Mouse (Mus musculus): Measurements from ENCODE around the gene Glyat. TPM values are rescaled to one million over a fixed set of nuclear protein-coding genes. Genes with fewer than 3 reads are reported as not detected.
"Not testable (repeated sequence)": the region's sequence is repeated elsewhere in the genome, so short reads cannot be mapped to it uniquely, and the experiment has no call there.

Glyat gene
- polyA plus RNA-seq, 1 experiment from 2014 or later = not detected

DNA sequence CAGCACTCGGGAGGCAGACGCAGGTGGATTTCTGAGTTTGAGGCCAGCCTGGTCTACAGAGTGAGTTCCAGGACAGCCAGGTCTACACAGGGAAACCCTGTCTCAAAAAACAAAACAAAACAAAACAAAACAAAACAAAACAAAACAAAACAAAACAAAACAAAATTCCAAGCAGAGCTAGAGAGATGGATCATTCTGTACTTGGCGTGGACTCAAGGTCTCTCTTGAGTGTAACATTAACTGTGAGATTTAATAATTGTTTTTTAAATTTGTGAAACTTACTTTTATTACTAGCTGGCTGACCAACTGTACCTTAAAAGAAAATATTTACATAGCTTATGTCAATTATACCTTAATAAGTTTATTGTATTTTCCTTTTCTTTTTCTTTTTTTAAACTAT is 35.5 kb downstream of the Glyat start:
- H3K4me1 ChIP-seq (ENCODE audit: control insufficient read depth, insufficient read depth, low read length); H3K4me2 ChIP-seq (ENCODE audit: low read depth, low read length); H3K27me3 ChIP-seq (ENCODE audit: control insufficient read depth, insufficient read depth, low read length); H3K4me3 ChIP-seq (ENCODE audit: low read depth, low read length); H3K9me3 ChIP-seq (ENCODE audit: control insufficient read depth, low read length); H3K27ac ChIP-seq (ENCODE audit: low read depth, low read length); H3K36me3 ChIP-seq (ENCODE audit: control insufficient read depth, insufficient read depth, low read length); H3K9ac ChIP-seq (replicated peaks; ENCODE audit: low read depth, low read length); ATAC-seq (ENCODE audit: low read depth): not testable (repeated sequence)
- 93% methylated on average over 3 of the region's 3 CpGs for WGBS

DNA sequence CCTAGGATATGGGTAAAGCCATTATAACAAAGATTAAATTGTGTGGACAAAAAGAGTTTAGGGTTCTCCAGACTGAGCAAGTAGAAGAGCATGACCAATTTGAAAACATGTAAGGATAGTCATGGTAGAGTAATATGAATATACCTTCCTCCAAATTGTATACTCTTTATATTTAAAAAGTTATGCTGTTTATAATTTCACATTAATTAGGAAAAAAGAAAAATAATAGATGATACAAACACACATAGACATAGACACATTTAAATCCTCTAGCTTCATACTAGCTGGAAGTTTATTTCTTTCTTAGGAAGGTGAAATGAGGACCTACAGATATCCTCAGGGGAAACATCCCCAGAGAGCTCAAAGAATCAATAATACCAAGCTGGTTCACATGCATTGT is 37.0 kb downstream of the Glyat start, which contains the start of gene Olfr1442:
Olfr1442 (plus strand) TSS at position 301 of the 400 bp plus-strand sequence.
- Histone ChIP-seq H3K27me3 (ENCODE audit: control insufficient read depth, insufficient read depth, low read length) (no peaks in the 10 kb centered on the region), H3K9me3 (ENCODE audit: control insufficient read depth, low read length) (no peaks in the 10 kb centered on the region), H3K4me3 (ENCODE audit: low read depth, low read length) (no peak within 1 kb of the TSS), H3K27ac (ENCODE audit: low read depth, low read length) (no peak within 1 kb of the TSS), H3K4me2 (ENCODE audit: low read depth, low read length) (no peak within 1 kb of the TSS), H3K4me1 (ENCODE audit: control insufficient read depth, insufficient read depth, low read length) (no peaks in the 10 kb centered on the region), H3K36me3 (ENCODE audit: control insufficient read depth, insufficient read depth, low read length) (no peaks in the 10 kb centered on the region), H3K9ac (replicated peaks; ENCODE audit: low read depth, low read length) (no peak within 1 kb of the TSS)
- ATAC-seq (ENCODE audit: low read depth) = no peak

DNA sequence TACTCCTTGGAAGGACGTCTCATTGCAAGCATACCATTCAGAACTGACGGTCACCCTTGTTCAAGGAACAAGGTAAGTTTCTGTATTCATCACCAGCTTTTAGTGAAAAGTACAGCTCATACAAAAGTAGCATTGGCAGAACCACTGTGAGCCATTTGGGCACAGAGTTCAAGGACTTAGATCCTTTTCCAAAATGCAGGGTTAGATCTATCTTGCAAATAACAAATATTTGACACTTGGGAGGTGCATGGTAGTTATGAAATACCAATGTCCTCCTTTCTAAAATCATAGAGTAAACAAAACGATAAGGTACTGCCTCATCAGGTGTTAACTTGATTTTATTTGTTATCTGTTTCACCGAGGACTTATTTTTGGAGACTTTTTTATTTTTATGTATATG is 37.9 kb downstream of the Glyat start:
- ATAC-seq (ENCODE audit: low read depth) = no peak
- WGBS = 90% methylated on average over 4 of the region's 4 CpGs
- Histone ChIP-seq H3K4me2 (ENCODE audit: low read depth, low read length) (no peak overlapping the region), H3K9ac (replicated peaks; ENCODE audit: low read depth, low read length) (no peak overlapping the region), H3K27me3 (ENCODE audit: control insufficient read depth, insufficient read depth, low read length) (no peaks in the 10 kb centered on the region), H3K4me1 (ENCODE audit: control insufficient read depth, insufficient read depth, low read length) (no peaks in the 10 kb centered on the region), H3K27ac (ENCODE audit: low read depth, low read length) (no peak overlapping the region), H3K4me3 (ENCODE audit: low read depth, low read length) (no peak overlapping the region), H3K36me3 (ENCODE audit: control insufficient read depth, insufficient read depth, low read length) (no peaks in the 10 kb centered on the region), H3K9me3 (ENCODE audit: control insufficient read depth, low read length) (no peaks in the 10 kb centered on the region)

DNA sequence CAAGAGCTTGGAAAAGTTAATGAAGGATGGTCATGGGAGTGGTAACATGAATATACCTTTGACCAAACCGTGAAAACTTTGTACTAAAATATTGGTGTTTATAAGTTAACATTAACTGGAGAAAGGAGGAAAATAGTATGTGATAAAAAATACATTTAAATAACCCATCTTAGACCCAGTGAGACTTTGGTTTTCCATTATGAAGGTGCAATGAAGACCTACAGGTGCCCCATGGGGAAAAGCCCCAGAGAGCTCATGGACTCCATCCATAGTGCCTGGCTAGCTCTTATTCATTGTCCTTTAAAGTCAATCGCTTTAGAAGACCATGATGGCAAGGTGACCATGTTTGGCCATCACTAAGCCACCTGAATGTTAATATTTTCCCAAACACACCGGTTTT is 44.7 kb downstream of the Glyat start, which contains the start of gene Olfr1443:
Olfr1443 (plus strand) TSS at position 301 of the 400 bp plus-strand sequence.
- Histone ChIP-seq H3K9me3 (ENCODE audit: control insufficient read depth, low read length) (no peaks in the 10 kb centered on the region), H3K4me2 (ENCODE audit: low read depth, low read length) (no peak within 1 kb of the TSS), H3K4me3 (ENCODE audit: low read depth, low read length) (no peak within 1 kb of the TSS), H3K27ac (ENCODE audit: low read depth, low read length) (no peak within 1 kb of the TSS), H3K4me1 (ENCODE audit: control insufficient read depth, insufficient read depth, low read length) (no peaks in the 10 kb centered on the region), H3K36me3 (ENCODE audit: control insufficient read depth, insufficient read depth, low read length) (no peaks in the 10 kb centered on the region), H3K9ac (replicated peaks; ENCODE audit: low read depth, low read length) (no peak within 1 kb of the TSS), H3K27me3 (ENCODE audit: control insufficient read depth, insufficient read depth, low read length) (no peaks in the 10 kb centered on the region)
- 74% methylated on average over 3 of the region's 3 CpGs for WGBS
- ATAC-seq (ENCODE audit: low read depth) = no peak

DNA sequence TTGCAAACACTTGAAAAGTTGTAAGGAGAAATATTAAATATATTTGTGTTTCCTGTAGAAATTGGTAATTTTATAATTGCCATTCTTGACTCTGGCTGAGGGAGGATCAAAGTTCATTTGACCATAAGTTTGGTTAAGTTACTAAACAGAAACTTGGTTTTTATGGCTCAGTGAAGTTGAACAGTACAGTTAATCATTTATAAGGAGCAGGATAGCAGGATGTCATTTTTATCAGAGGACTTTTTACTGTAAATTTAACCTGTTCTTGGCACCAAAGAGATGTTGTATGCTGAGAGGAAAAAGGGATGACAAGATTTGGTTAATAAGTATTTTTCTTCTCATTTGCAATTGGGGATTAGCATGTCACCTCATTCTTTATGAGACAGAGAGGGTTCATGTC is 51.5 kb downstream of the Glyat start:
- no peak overlapping the region for H3K4me2 ChIP-seq (ENCODE audit: low read depth, low read length)
- H3K4me3 ChIP-seq (ENCODE audit: low read depth, low read length) = no peak overlapping the region
- ATAC-seq (ENCODE audit: low read depth) = no peak
- no peak overlapping the region for H3K27ac ChIP-seq (ENCODE audit: low read depth, low read length)
- H3K4me1 ChIP-seq (ENCODE audit: control insufficient read depth, insufficient read depth, low read length) = no peaks in the 10 kb centered on the region
- H3K9ac ChIP-seq (replicated peaks; ENCODE audit: low read depth, low read length) = no peak overlapping the region
- H3K9me3 ChIP-seq (ENCODE audit: control insufficient read depth, low read length) = no peaks in the 10 kb centered on the region
- no peaks in the 10 kb centered on the region for H3K36me3 ChIP-seq (ENCODE audit: control insufficient read depth, insufficient read depth, low read length)
- no peaks in the 10 kb centered on the region for H3K27me3 ChIP-seq (ENCODE audit: control insufficient read depth, insufficient read depth, low read length)

DNA sequence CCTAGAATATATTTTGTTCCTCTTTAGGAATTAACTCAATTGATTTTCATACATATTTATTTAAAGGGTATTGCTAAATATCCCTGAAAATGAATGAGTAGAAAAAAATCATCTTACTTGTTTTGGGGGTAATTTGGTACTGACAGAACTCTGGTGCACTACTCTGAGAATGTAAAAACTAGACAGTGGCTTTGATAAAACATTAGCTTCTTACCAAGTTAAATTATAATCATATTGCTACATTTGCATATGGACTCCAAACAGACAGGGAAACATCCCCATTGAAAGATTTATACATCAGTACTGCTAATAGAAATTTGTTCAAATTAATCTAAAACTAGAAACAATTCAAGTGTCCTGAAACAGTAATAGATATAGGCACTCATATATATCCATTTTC is 52.1 kb downstream of the Glyat start:
- Histone ChIP-seq H3K4me1 (ENCODE audit: control insufficient read depth, insufficient read depth, low read length) (no peaks in the 10 kb centered on the region), H3K4me3 (ENCODE audit: low read depth, low read length) (no peak overlapping the region), H3K9me3 (ENCODE audit: control insufficient read depth, low read length) (no peaks in the 10 kb centered on the region), H3K9ac (replicated peaks; ENCODE audit: low read depth, low read length) (no peak overlapping the region), H3K36me3 (ENCODE audit: control insufficient read depth, insufficient read depth, low read length) (no peaks in the 10 kb centered on the region), H3K4me2 (ENCODE audit: low read depth, low read length) (no peak overlapping the region), H3K27me3 (ENCODE audit: control insufficient read depth, insufficient read depth, low read length) (no peaks in the 10 kb centered on the region), H3K27ac (ENCODE audit: low read depth, low read length) (no peak overlapping the region)
- no peak for ATAC-seq (ENCODE audit: low read depth)

DNA sequence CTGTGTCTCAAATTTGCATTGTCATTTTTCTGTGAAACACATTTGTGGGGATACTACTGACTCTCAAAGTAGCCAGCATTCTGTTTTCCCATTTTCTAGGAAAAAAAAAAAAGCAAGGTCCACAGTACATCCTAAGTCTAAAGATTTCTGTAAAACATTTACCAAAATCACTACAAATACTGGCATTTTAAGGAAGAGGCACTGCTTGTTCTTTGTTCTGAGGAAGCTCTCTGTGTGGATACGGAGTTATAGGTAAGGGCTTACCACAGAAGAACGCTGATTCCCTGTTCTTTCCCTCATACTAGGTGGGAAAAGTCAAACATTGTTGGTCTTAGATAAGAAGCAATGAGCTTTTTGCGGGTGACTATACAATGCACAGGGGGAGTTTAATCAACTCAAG is 62.5 kb downstream of the Glyat start, which contains the start of gene Keg1:
Keg1 (plus strand) TSS at position 197 of the 400 bp plus-strand sequence.
- Histone ChIP-seq H3K4me2 (ENCODE audit: low read depth, low read length) (no peak within 1 kb of the TSS), H3K9me3 (ENCODE audit: control insufficient read depth, low read length) (no peaks in the 10 kb centered on the region), H3K9ac (replicated peaks; ENCODE audit: low read depth, low read length) (no peak within 1 kb of the TSS), H3K27me3 (ENCODE audit: control insufficient read depth, insufficient read depth, low read length) (no peaks in the 10 kb centered on the region), H3K4me1 (ENCODE audit: control insufficient read depth, insufficient read depth, low read length) (no peaks in the 10 kb centered on the region), H3K4me3 (ENCODE audit: low read depth, low read length) (no peak within 1 kb of the TSS), H3K36me3 (ENCODE audit: control insufficient read depth, insufficient read depth, low read length) (no peaks in the 10 kb centered on the region), H3K27ac (ENCODE audit: low read depth, low read length) (no peak within 1 kb of the TSS)
- no peak for ATAC-seq (ENCODE audit: low read depth)
- WGBS = 84% methylated on average over 3 of the region's 3 CpGs

DNA sequence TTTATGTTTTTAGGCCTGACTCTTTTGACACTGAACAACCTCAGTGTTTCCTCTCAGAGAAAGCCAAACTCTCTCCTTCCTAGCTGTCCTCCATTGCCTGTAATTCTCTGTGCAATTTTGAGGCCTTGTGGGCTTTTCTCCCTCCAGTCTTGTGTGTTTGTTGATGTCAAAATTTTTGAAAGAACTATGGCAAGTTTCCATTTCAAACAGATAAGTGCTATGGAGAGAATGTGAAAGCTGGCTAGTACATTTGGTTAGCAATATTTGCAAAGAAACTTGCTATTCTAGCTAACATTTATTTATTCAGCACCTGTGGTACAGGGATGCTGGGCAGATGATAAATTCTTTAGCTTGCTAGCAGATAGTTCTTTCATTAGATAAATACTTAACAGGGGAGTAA is 63.1 kb downstream of the Glyat start:
- H3K4me2 ChIP-seq (ENCODE audit: low read depth, low read length) = no peak overlapping the region
- H3K4me1 ChIP-seq (ENCODE audit: control insufficient read depth, insufficient read depth, low read length) = no peaks in the 10 kb centered on the region
- no peak for ATAC-seq (ENCODE audit: low read depth)
- no peak overlapping the region for H3K4me3 ChIP-seq (ENCODE audit: low read depth, low read length)
- no peak overlapping the region for H3K9ac ChIP-seq (replicated peaks; ENCODE audit: low read depth, low read length)
- no peaks in the 10 kb centered on the region for H3K27me3 ChIP-seq (ENCODE audit: control insufficient read depth, insufficient read depth, low read length)
- H3K9me3 ChIP-seq (ENCODE audit: control insufficient read depth, low read length) = no peaks in the 10 kb centered on the region
- H3K36me3 ChIP-seq (ENCODE audit: control insufficient read depth, insufficient read depth, low read length) = no peaks in the 10 kb centered on the region
- no peak overlapping the region for H3K27ac ChIP-seq (ENCODE audit: low read depth, low read length)

All from neural tube, embryonic 14.5 days (tissue).